Mouse (Mus musculus) hindbrain, embryonic 13.5 days (tissue): ENCODE data around the gene Kcna1. TPM values are rescaled to one million over a fixed set of nuclear protein-coding genes. Genes with fewer than 3 reads are reported as not detected.
A peak's percentile ranks its signal among the peaks of the same experiment; 100 is the strongest.

ENCODE experiments used
- ATAC-seq: fragments of 200-750 bp; cut with Nextera tagmentation; 2 replicates; pipeline ENCODE4 v1.8.0; 2017; ENCODE audit warnings: moderate TSS enrichment; ENCODE audit not compliant: low FRiP score
- H3K27ac ChIP-seq: fragments of 300-500 bp; sonication (generic); 2 replicates; pipeline ENCODE4 v1.5.1; 2015; ENCODE audit warnings: inconsistent platforms, mild to moderate bottlenecking, moderate library complexity
- H3K27me3 ChIP-seq: fragments of 300-500 bp; sonication (generic); 2 replicates; pipeline ENCODE4 v1.6.1; 2015; ENCODE audit warnings: mild to moderate bottlenecking, inconsistent platforms
- H3K36me3 ChIP-seq: fragments of 300-500 bp; sonication (generic); 2 replicates; pipeline ENCODE4 v1.6.1; 2015; ENCODE audit warnings: mild to moderate bottlenecking, inconsistent platforms
- H3K4me1 ChIP-seq: fragments of 300-500 bp; sonication (generic); replicated peaks from 2 replicates; pipeline ENCODE4 v1.6.1; 2015; ENCODE audit warnings: inconsistent platforms
- H3K4me2 ChIP-seq: fragments of 300-500 bp; sonication (generic); 2 replicates; pipeline ENCODE4 v1.6.1; 2015; ENCODE audit warnings: inconsistent platforms, mild to moderate bottlenecking, moderate library complexity
- H3K4me3 ChIP-seq: fragments of 300-500 bp; sonication (generic); 2 replicates; pipeline ENCODE4 v1.5.1; 2015; ENCODE audit warnings: mild to moderate bottlenecking, inconsistent platforms
- H3K9ac ChIP-seq: fragments of 300-500 bp; sonication (generic); 2 replicates; pipeline ENCODE4 v1.6.1; 2015; ENCODE audit warnings: mild to moderate bottlenecking, inconsistent platforms
- H3K9me3 ChIP-seq: fragments of 300-500 bp; sonication (generic); 2 replicates; pipeline ENCODE4 v1.6.1; 2016; ENCODE audit warnings: inconsistent platforms
- WGBS: fragments of 180-500 bp; shearing (Covaris S2); methylation state at CpG from one replicate; pipeline ENCODE4 v1.1.7; 2015; 5-methylcytosine and 5-hydroxymethylcytosine counted together
- polyA plus RNA-seq: library from polyadenylated mRNA; unstranded; fragments of >200 nt; fragmentation: Nextera tagmentation; extraction: Ambion mirVana; gene quantifications from 2 replicates; pipeline ENCODE4 v1.2.1, GENCODE M21; 2015

The Kcna1 gene
- polyA plus RNA-seq, 1 experiment from 2014 or later: 2.9 TPM

GRCm38 (mm10) chr6:126643341-126644055, 2.7 kb downstream of the Kcna1 start:
- Histone ChIP-seq H3K27me3 (peaks cover 60% of the 10 kb centered on the region), H3K9ac (peak overlapping the region; percentile 75), H3K36me3 (no peaks in the 10 kb centered on the region), H3K4me3 (peak overlapping the region; percentile 60), H3K4me1 (peaks cover 37% of the 10 kb centered on the region), H3K27ac (no peak overlapping the region), H3K9me3 (no peaks in the 10 kb centered on the region), H3K4me2 (peak overlapping the region; percentile 98)
- under 1% methylated on average over 25 of the region's 25 CpGs for WGBS
- no peak for ATAC-seq

- Histone ChIP-seq H3K9ac (peak overlapping the region; percentile 58), H3K4me2 (peak overlapping the region; percentile 98), H3K27ac (no peak overlapping the region), H3K36me3 (no peaks in the 10 kb centered on the region), H3K4me1 (peaks cover 37% of the 10 kb centered on the region), H3K27me3 (peaks cover 61% of the 10 kb centered on the region), H3K9me3 (no peaks in the 10 kb centered on the region), H3K4me3 (peak overlapping the region; percentile 60)
- WGBS: 1% methylated on average over 36 of the region's 36 CpGs
- ATAC-seq: no peak
Measured at GRCm38 (mm10) chr6:126642856-126643321, 3.3 kb downstream of the Kcna1 start.

GRCm38 (mm10) chr6:126628451-126628850, 17.7 kb downstream of the Kcna1 start:
- H3K4me2 ChIP-seq: no peak overlapping the region
- no peak overlapping the region for H3K4me3 ChIP-seq
- H3K4me1 ChIP-seq: 0 out of 2 replicates have a peak, but pooled peaks cover under 1% of the 10 kb centered on the region
- no peaks in the 10 kb centered on the region for H3K36me3 ChIP-seq
- 94% methylated on average over 7 of the region's 7 CpGs for WGBS
- ATAC-seq: no peak
- H3K27me3 ChIP-seq: no peaks in the 10 kb centered on the region
- H3K9ac ChIP-seq: no peak overlapping the region
- no peaks in the 10 kb centered on the region for H3K9me3 ChIP-seq
- H3K27ac ChIP-seq: no peak overlapping the region

GRCm38 (mm10) chr6:126618455-126618854, 27.7 kb downstream of the Kcna1 start:
- no peak for ATAC-seq
- Histone ChIP-seq H3K4me1 (0 out of 2 replicates have a peak, but pooled peaks cover 3% of the 10 kb centered on the region), H3K4me2 (no peak overlapping the region), H3K9ac (no peak overlapping the region), H3K27me3 (no peaks in the 10 kb centered on the region), H3K36me3 (no peaks in the 10 kb centered on the region), H3K27ac (no peak overlapping the region), H3K4me3 (no peak overlapping the region), H3K9me3 (no peaks in the 10 kb centered on the region)
- WGBS: 83% methylated on average over 4 of the region's 4 CpGs

GRCm38 (mm10) chr6:126610746-126611145, 35.4 kb downstream of the Kcna1 start:
- Histone ChIP-seq H3K27me3 (peaks cover 8% of the 10 kb centered on the region; the same call in 1 of the 2 replicates), H3K4me1 (no peaks in the 10 kb centered on the region; the same call in 1 of the 2 replicates), H3K36me3 (no peaks in the 10 kb centered on the region), H3K4me3 (no peak overlapping the region), H3K9me3 (no peaks in the 10 kb centered on the region), H3K4me2 (no peak overlapping the region), H3K27ac (no peak overlapping the region), H3K9ac (peak overlapping the region; percentile 19; the same call in 1 of the 2 replicates)
- ATAC-seq: no peak
- 84% methylated on average over 4 of the region's 4 CpGs for WGBS

- Histone ChIP-seq H3K4me2 (no peak overlapping the region), H3K27ac (no peak overlapping the region), H3K4me1 (no peaks in the 10 kb centered on the region; the same call in 1 of the 2 replicates), H3K4me3 (no peak overlapping the region), H3K27me3 (peaks cover 9% of the 10 kb centered on the region; the same call in 1 of the 2 replicates), H3K9me3 (no peaks in the 10 kb centered on the region), H3K9ac (no peak overlapping the region), H3K36me3 (no peaks in the 10 kb centered on the region)
- ATAC-seq: no peak
- WGBS: 69% methylated on average over 17 of the region's 17 CpGs
Measured at GRCm38 (mm10) chr6:126609193-126609947, 36.8 kb downstream of the Kcna1 start.

- WGBS: 77% methylated on average over 13 of the region's 13 CpGs
- Histone ChIP-seq H3K27me3 (0 out of 2 replicates have a peak, but pooled peaks cover 3% of the 10 kb centered on the region), H3K9me3 (no peaks in the 10 kb centered on the region), H3K4me1 (0 out of 2 replicates have a peak, but pooled peaks cover 4% of the 10 kb centered on the region), H3K4me3 (no peak overlapping the region), H3K36me3 (no peaks in the 10 kb centered on the region), H3K27ac (peak overlapping the region; percentile 75), H3K9ac (no peak overlapping the region), H3K4me2 (no peak overlapping the region)
- ATAC-seq: peak; percentile 44; the same call in 1 of the 2 replicates
Measured at GRCm38 (mm10) chr6:126601843-126602326, 44.3 kb downstream of the Kcna1 start.

- H3K36me3 ChIP-seq: no peaks in the 10 kb centered on the region
- no peaks in the 10 kb centered on the region for H3K9me3 ChIP-seq
- H3K27me3 ChIP-seq: 0 out of 2 replicates have a peak, but pooled peaks cover 2% of the 10 kb centered on the region
- H3K4me1 ChIP-seq: peaks cover 11% of the 10 kb centered on the region
- ATAC-seq: no peak
- H3K27ac ChIP-seq: no peak overlapping the region
- H3K9ac ChIP-seq: no peak overlapping the region
- 90% methylated on average over 3 of the region's 3 CpGs for WGBS
- no peak overlapping the region for H3K4me2 ChIP-seq
- H3K4me3 ChIP-seq: no peak overlapping the region
Measured at GRCm38 (mm10) chr6:126599201-126599995, 46.8 kb downstream of the Kcna1 start.

- H3K9ac ChIP-seq: no peak overlapping the region
- 96% methylated on average over 4 of the region's 4 CpGs for WGBS
- H3K27ac ChIP-seq: no peak overlapping the region
- H3K4me1 ChIP-seq: peaks cover 11% of the 10 kb centered on the region
- no peak for ATAC-seq
- no peaks in the 10 kb centered on the region for H3K27me3 ChIP-seq
- no peaks in the 10 kb centered on the region for H3K9me3 ChIP-seq
- no peak overlapping the region for H3K4me3 ChIP-seq
- no peak overlapping the region for H3K4me2 ChIP-seq
- no peaks in the 10 kb centered on the region for H3K36me3 ChIP-seq
Measured at GRCm38 (mm10) chr6:126597741-126598140, 48.4 kb downstream of the Kcna1 start.

GRCm38 (mm10) chr6:126595805-126596629, 50.2 kb downstream of the Kcna1 start:
- ATAC-seq: no peak
- Histone ChIP-seq H3K4me2 (no peak overlapping the region), H3K27me3 (no peaks in the 10 kb centered on the region), H3K4me3 (no peak overlapping the region), H3K9me3 (no peaks in the 10 kb centered on the region), H3K4me1 (peaks cover 7% of the 10 kb centered on the region), H3K9ac (no peak overlapping the region), H3K27ac (no peak overlapping the region), H3K36me3 (no peaks in the 10 kb centered on the region)
- WGBS: 74% methylated on average over 18 of the region's 18 CpGs

- ATAC-seq: no peak
- H3K9me3 ChIP-seq: no peaks in the 10 kb centered on the region
- WGBS: 56% methylated on average over 5 of the region's 5 CpGs
- peaks cover 7% of the 10 kb centered on the region for H3K4me1 ChIP-seq
- H3K27me3 ChIP-seq: no peaks in the 10 kb centered on the region
- H3K4me2 ChIP-seq: no peak overlapping the region
- no peak overlapping the region for H3K4me3 ChIP-seq
- H3K9ac ChIP-seq: no peak overlapping the region
- H3K27ac ChIP-seq: no peak overlapping the region
- H3K36me3 ChIP-seq: no peaks in the 10 kb centered on the region
Measured at GRCm38 (mm10) chr6:126595130-126595529, 51.1 kb downstream of the Kcna1 start.
